In the genomic region with DNA sequence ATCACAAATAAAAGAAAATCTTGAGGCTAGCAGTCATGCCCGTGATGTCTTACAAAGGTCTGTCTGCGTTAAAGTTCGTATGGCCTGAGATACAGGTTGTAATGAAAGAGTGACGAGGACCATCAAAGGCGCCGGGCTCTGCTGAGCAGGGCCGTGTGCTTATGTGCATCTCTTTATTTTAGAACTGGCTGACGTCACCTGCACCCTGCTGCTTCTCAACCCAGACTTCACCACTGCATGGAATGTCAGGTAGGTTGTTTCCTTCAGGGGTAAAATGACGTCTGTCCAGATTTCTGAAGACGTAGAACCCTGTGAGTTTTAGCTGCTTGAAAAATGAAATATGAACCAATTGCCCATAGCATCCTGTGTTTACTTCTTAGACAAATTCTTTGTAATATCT, we compare ENCODE assay signal across 21 mouse cellular contexts. TPM values are rescaled to one million over a fixed set of nuclear protein-coding genes. Genes with fewer than 3 reads are reported as not detected.
DNase-seq lines count a peak whose midpoint lies in the region; TF ChIP-seq lines count a peak whose summit lies in the region.
"Had no signal": no experiment of that assay in that cellular context is flagged by ENCODE, and none has a peak within 500 bp of the region (broad histone marks: within the 10 kb centered on the region; RNA-seq: fewer than 3 reads in every experiment).

No protein-coding gene starts in this region.

- no peak for TF ChIP-seq POLR2A in cerebellum, adult 2 months (IDR thresholded peaks at IDR 0.05; ENCODE audit: borderline replicate concordance, insufficient read depth, low read length)

- peak; percentile 32 for DNase-seq in cerebellum, adult 11-12 months
- DNase-seq in cerebellum, postnatal 10 days, result no peak
- peak; percentile 42 to 53 for DNase-seq in cerebellum, adult 2 months
- DNase-seq in cerebellum, postnatal 14 days, result no peak
- DNase-seq in cerebellum, postnatal 36 days, result peak; percentile 28 to 34
- no peak for DNase-seq in cerebellum, adult 11 months
- DNase-seq: adrenal gland, adult 8-10 months; adrenal gland, postnatal 14 days; adrenal gland, postnatal 36 days; B cell, adult 2 months; embryo, embryonic 11 days had no signal

- no peak for TF ChIP-seq CTCF in cerebellum, adult 2 months (IDR thresholded peaks at IDR 0.05; ENCODE audit: borderline replicate concordance, insufficient read depth, low read depth, low read length)

- H3K4me1 ChIP-seq in cerebellum, adult 2 months (ENCODE audit: control insufficient read depth, insufficient read depth, low read length), result peaks cover 8% of the 10 kb centered on the region
- H3K4me1 ChIP-seq: embryonic facial prominence, embryonic 13.5 days; embryonic facial prominence, embryonic 15.5 days; forebrain, embryonic 10.5 days; forebrain, embryonic 12.5 days had no signal

- no peaks in the 10 kb centered on the region for H3K27me3 ChIP-seq in cerebellum, adult 2 months (ENCODE audit: control insufficient read depth, insufficient read depth, low read length)
- H3K27me3 ChIP-seq: CH12.LX; embryonic facial prominence, embryonic 13.5 days; embryonic facial prominence, embryonic 15.5 days; forebrain, embryonic 12.5 days; Patski had no signal

- no peak overlapping the region for H3K27ac ChIP-seq in cerebellum, adult 2 months (ENCODE audit: insufficient read depth, low read length)
- H3K27ac ChIP-seq: embryonic facial prominence, embryonic 13.5 days; embryonic facial prominence, embryonic 15.5 days; forebrain, embryonic 10.5 days; forebrain, embryonic 12.5 days had no signal

- WGBS in cerebellum, adult 2 months, result 58% methylated on average over 10 of the region's 10 CpGs

- H3K4me3 ChIP-seq in cerebellum, adult 2 months (replicated peaks; ENCODE audit: insufficient read depth, low read depth, low read length), result no peak overlapping the region
- H3K4me3 ChIP-seq: embryonic facial prominence, embryonic 13.5 days; embryonic facial prominence, embryonic 15.5 days; erythroblast, embryonic 14.5 days; forebrain, embryonic 10.5 days; forebrain, embryonic 12.5 days had no signal

RNA-seq across cellular contexts. Expression of gene Ptar1, which starts 15.7 kb away (rescaled TPM):
- polyA plus RNA-seq in cerebellum, adult 2 months (2012; rRNA removed), result 12.1 and 13.9 TPM in 2 replicates

RNA-seq across cellular contexts. Expression of gene 1700028P14Rik, which starts 50.3 kb away (rescaled TPM):
- polyA plus RNA-seq in cerebellum, adult 2 months (2012; rRNA removed), result 1.5 and 1.6 TPM in 2 replicates
- polyA plus RNA-seq: activated CD4-positive, CD25-positive, alpha-beta regulatory T cell, adult 4 months; CD4-positive, CD25-positive, alpha-beta regulatory T cell, adult 4 months; embryonic facial prominence, embryonic 13.5 days; erythroblast, embryonic 14.5 days; G1E; Patski had no signal

RNA-seq across cellular contexts. Expression of gene Apba1, which starts 55.8 kb away (rescaled TPM):
- 78.3 and 80.4 TPM in 2 replicates for polyA plus RNA-seq in cerebellum, adult 2 months (2012; rRNA removed)
- polyA plus RNA-seq: activated CD4-positive, CD25-positive, alpha-beta regulatory T cell, adult 4 months; CD4-positive, CD25-positive, alpha-beta regulatory T cell, adult 4 months; erythroblast, embryonic 14.5 days; G1E had no signal

Comparison
In these comparisons a context has a peak if more than half of its experiments do, and no peak if none do; other contexts are left out.
1. DNase-seq: peak in cerebellum, adult 11-12 months (single experiment), cerebellum, adult 2 months (2 of 2) and cerebellum, postnatal 36 days (2 of 2); none in cerebellum, postnatal 10 days (0 of 2), cerebellum, postnatal 14 days (0 of 2) and cerebellum, adult 11 months (single experiment).